Mouse (Mus musculus) cerebellum, adult 2 months (tissue): ENCODE results near the gene Gapvd1. TPM values are rescaled to one million over a fixed set of nuclear protein-coding genes. Genes with fewer than 3 reads are reported as not detected.
"Not testable (repeated sequence)": the region's sequence is repeated elsewhere in the genome, so short reads cannot be mapped to it uniquely, and the experiment has no call there.

Source experiments
- DNase-seq, 2 experiments: peaks; one replicate each; pipeline ENCODE4 v3.0.0; 2021
- H3K27ac ChIP-seq: fragments of 200-500 bp; 2 replicates; pipeline ENCODE4 v1.5.1; 2012; ENCODE audit warnings: low read length, control low read depth, inconsistent platforms; ENCODE audit not compliant: insufficient read depth
- H3K27me3 ChIP-seq: fragments of 200-500 bp; 2 replicates; pipeline ENCODE4 v1.6.1; 2012; ENCODE audit warnings: inconsistent platforms, mild to moderate bottlenecking, low read length, moderate library complexity; ENCODE audit not compliant: control insufficient read depth, insufficient read depth
- H3K4me1 ChIP-seq: fragments of 200-500 bp; 2 replicates; pipeline ENCODE4 v1.6.1; 2011; ENCODE audit warnings: low read length; ENCODE audit not compliant: control insufficient read depth, insufficient read depth
- H3K4me3 ChIP-seq: fragments of 200-500 bp; replicated peaks from 2 replicates; pipeline ENCODE3; 2011; ENCODE audit warnings: mild to moderate bottlenecking, low read depth, low read length, control low read depth; ENCODE audit not compliant: insufficient read depth
- CTCF ChIP-seq: fragments of 200-500 bp; IDR thresholded peaks from 2 replicates; pipeline ENCODE4 v1.5.1; 2011; ENCODE audit warnings: low read depth, mild to moderate bottlenecking, control low read depth, low read length, moderate library complexity, borderline replicate concordance; ENCODE audit not compliant: insufficient read depth
- POLR2A ChIP-seq: fragments of 200-500 bp; IDR thresholded peaks from 2 replicates; pipeline ENCODE4 v1.6.1; 2011; ENCODE audit warnings: low read length, control low read depth, borderline replicate concordance; ENCODE audit not compliant: insufficient read depth
- WGBS: fragments of 180-500 bp; shearing (Covaris S2); methylation state at CpG from one replicate; pipeline ENCODE4 v1.1.7; 2018; 5-methylcytosine and 5-hydroxymethylcytosine counted together
- polyA plus RNA-seq: library from polyadenylated mRNA; depleted of rRNA; stranded (reverse); fragments of >200 nt; gene quantifications from 2 replicates; pipeline ENCODE4 v1.2.3, GENCODE M21; 2012

The Gapvd1 gene
- polyA plus RNA-seq, 1 experiment: 49.4 TPM

DNA sequence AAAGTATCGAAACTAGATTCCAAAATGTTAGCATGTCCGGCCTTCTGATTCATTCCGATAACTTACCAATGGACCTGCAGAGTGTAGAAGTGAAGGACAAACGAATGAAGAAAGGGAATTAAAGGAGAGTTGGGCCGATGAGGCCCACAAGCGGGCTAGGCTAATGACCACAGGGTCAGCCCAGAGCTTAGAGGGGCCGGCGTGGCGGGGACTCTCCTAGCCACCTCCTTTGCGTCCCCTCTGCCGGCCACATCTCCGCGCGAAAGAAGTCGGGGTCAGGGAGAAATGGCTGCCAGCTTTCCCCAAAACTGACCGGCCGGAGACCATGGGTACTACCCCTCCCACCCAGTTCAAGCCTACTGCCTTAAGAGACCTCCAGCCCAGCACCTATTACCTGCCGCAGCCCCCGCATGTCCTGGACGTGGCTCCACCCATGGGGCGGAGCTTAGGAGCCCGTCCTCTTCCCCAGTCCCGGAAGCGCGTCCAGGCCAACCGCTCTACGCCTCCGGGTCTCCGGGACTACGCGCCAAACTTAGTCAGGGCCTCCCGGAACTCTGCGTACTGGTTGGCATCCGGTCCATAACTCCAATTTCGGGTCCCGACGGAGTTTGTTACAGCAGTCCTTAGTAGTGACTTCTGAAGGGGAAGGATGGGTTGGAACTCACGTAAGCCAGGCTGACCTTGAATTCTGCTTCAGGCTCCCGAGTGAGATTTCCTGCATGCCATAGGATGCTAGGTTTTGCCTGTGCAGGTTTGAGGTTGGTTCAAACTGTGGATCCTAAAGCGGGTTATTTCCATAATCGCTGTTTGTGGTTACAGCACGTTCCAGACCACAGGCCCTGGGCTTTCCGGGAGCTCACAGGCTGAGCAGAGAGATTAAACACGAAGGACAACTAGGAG lies 44.6 kb upstream of the Gapvd1 start, which contains the start of gene Rabepk:
Gene Rabepk, minus strand, starts transcription at position 556 of the 900 bp plus-strand sequence.
- TF ChIP-seq POLR2A (peak; percentile 62; the same call in 1 of the 2 replicates), CTCF (no peak)
- H3K27me3 ChIP-seq: no peaks in the 10 kb centered on the region
- peak within 1 kb of the TSS; percentile 93 for H3K4me3 ChIP-seq
- H3K4me1 ChIP-seq: no peaks in the 10 kb centered on the region
- H3K27ac ChIP-seq: peak within 1 kb of the TSS; percentile 18; the same call in 1 of the 2 replicates
- peak; percentile 82 to 83 for DNase-seq
- WGBS: 4% methylated on average over 44 of the region's 44 CpGs

- no peak overlapping the region for H3K4me3 ChIP-seq
- no peak for TF ChIP-seq CTCF
- TF ChIP-seq POLR2A: no peak
- H3K27ac ChIP-seq: no peak overlapping the region
- H3K27me3 ChIP-seq: no peaks in the 10 kb centered on the region
- WGBS: 87% methylated on average over 7 of the region's 7 CpGs
- no peaks in the 10 kb centered on the region for H3K4me1 ChIP-seq
- DNase-seq: no peak
These were observed 40.4 kb upstream of the Gapvd1 start for GRCm38 (mm10) chr2:34795426-34795825.

- H3K4me1 ChIP-seq: no peaks in the 10 kb centered on the region
- no peaks in the 10 kb centered on the region for H3K27me3 ChIP-seq
- no peak for TF ChIP-seq POLR2A
- TF ChIP-seq CTCF: no peak
- DNase-seq: no peak
- WGBS: 97% methylated on average over 2 of the region's 2 CpGs
- H3K27ac ChIP-seq: no peak overlapping the region
- no peak overlapping the region for H3K4me3 ChIP-seq
These were observed 39.5 kb upstream of the Gapvd1 start for GRCm38 (mm10) chr2:34794511-34794910.

GRCm38 (mm10) chr2:34792543-34792942 lies 37.5 kb upstream of the Gapvd1 start:
- H3K4me1 ChIP-seq, H3K4me3 ChIP-seq, H3K27me3 ChIP-seq, H3K27ac ChIP-seq, DNase-seq: not testable (repeated sequence)
- 85% methylated on average over 2 of the region's 2 CpGs for WGBS

GRCm38 (mm10) chr2:34790282-34790681 lies 35.2 kb upstream of the Gapvd1 start:
- H3K27ac ChIP-seq: no peak overlapping the region
- H3K4me1 ChIP-seq: no peaks in the 10 kb centered on the region
- no peaks in the 10 kb centered on the region for H3K27me3 ChIP-seq
- DNase-seq: no peak
- 93% methylated on average over 8 of the region's 8 CpGs for WGBS
- no peak for TF ChIP-seq POLR2A
- no peak for TF ChIP-seq CTCF
- H3K4me3 ChIP-seq: no peak overlapping the region

DNA sequence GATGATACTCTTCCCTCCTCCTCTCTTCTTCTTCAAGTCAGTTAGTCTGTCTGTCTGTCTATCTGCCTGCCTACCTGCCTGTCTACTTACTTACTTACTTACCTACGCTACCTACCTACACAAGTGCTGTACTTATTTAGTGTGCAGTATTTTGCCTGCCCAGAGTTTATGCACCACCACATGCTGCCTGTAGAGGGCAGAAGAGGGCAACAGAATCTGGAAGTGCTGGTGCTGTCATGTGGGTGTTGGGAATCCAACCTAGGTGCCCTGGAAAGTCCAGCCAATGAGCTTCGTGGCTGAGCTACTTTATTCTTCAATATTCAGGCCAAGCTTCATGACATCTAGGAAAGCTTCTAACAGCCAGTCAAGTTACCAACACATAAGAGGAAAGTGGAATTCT lies 29.1 kb upstream of the Gapvd1 start:
- no peak overlapping the region for H3K27ac ChIP-seq
- no peaks in the 10 kb centered on the region for H3K4me1 ChIP-seq
- WGBS: 76% methylated on average over 2 of the region's 2 CpGs
- peak; percentile 76 for TF ChIP-seq CTCF
- no peak for TF ChIP-seq POLR2A
- no peaks in the 10 kb centered on the region for H3K27me3 ChIP-seq
- H3K4me3 ChIP-seq: no peak overlapping the region
- peak in 1 of 2 experiments; percentile 41 for DNase-seq

DNA sequence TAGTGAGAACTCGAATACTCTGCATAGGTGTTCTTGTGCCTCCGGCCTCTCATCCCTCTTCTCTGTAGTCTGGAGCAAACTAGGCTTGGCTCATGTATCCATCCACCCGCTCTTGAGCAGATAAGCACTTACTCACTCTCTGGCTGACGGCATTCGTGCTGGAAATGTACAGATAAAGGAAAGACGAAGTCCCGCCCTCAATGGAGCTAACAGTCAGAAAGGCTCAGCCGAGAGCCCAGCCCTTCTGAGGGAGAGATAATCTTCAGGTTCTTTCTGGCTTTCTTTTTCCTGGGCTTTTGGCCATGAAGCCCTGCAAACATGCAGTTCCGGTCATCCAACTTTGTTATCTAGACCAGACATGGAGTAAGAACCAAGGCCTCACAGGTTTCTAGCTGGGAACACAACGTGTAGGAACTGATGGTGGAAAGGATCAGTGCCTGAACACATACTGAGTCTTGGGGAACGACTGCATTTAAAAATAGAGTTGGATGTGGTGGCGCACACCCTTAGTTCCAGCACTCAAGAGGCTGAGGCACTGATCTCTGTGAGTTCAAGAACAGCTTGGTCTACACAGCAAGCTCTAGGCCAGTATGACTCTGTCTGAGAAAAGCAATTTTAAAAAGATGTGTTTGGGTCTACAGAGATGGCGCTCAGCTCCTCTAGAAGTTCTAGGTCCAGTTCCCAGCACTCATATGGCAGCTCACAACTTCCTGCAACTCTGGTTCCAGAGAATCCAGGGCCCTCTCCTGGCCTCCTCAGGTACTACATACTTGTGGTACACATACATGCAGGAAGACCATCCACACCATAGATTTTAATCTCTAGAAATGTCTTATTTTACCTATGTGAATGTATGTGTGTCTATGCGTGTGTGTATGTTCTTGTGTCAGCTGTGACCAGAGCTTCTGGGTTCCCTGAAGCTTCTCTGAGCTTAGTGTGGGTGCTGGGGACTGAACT lies 28.3 kb upstream of the Gapvd1 start:
- no peak overlapping the region for H3K4me3 ChIP-seq
- no peak for TF ChIP-seq CTCF
- no peak for TF ChIP-seq POLR2A
- no peak overlapping the region for H3K27ac ChIP-seq
- 93% methylated on average over 14 of the region's 14 CpGs for WGBS
- H3K4me1 ChIP-seq: no peaks in the 10 kb centered on the region
- H3K27me3 ChIP-seq: no peaks in the 10 kb centered on the region
- DNase-seq: no peak
